7 mouse cellular contexts compared by ENCODE assay signal in the genomic region with DNA sequence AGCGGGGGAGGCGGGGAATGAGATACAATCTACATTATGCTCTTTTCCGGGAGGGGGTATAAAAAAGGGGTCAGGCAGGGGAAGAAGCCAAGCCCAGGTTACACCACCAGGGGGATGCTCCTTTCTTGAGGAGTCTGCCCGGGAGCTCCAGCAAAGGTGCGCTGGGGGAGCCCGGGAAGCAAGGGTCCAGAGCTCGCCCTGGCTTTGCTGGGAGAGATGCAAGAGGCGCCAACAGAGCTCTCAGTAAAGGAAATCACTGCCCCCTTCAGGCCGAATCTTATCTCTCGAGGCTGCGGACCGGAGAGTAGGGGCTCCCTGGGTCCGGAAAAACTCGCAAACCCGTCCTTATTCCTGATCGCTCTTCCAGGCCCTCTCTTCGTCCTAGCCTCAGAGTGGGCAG. TPM values are rescaled to one million over a fixed set of nuclear protein-coding genes. Genes with fewer than 3 reads are reported as not detected.
A peak's percentile ranks its signal among the peaks of the same experiment; 100 is the strongest.
DNase-seq lines count a peak whose midpoint lies in the region; ATAC-seq lines count a peak whose summit lies in the region.

No protein-coding gene starts in this region.

- DNase-seq in Muller cell, postnatal 12 days (ENCODE audit: inconsistent ontology term) = peak; percentile 31
- peak; percentile 94 for DNase-seq in brain, adult 2 months (ENCODE audit: low read depth, low spot score)
- DNase-seq in kidney, adult 18-20 months = peak; percentile 37
- DNase-seq in retina, embryonic 14.5 days (ENCODE audit: low spot score) = peak; percentile 85
- DNase-seq in c-Kit-positive CD71-positive TER-119-positive erythroid progenitor cells, embryonic 14.5 days (ENCODE audit: low spot score) = no peak

- H3K4me2 ChIP-seq in embryonic facial prominence, embryonic 15.5 days (replicated peaks) = peak overlapping the region; percentile 97; the same call in 1 of the 2 replicates
- peak overlapping the region; percentile 94 for H3K4me2 ChIP-seq in limb, embryonic 13.5 days (replicated peaks)

- no peaks in the 10 kb centered on the region for H3K9me3 ChIP-seq in embryonic facial prominence, embryonic 15.5 days (replicated peaks)
- H3K9me3 ChIP-seq in limb, embryonic 13.5 days = no peaks in the 10 kb centered on the region

- H3K36me3 ChIP-seq in embryonic facial prominence, embryonic 15.5 days = no peaks in the 10 kb centered on the region
- H3K36me3 ChIP-seq in limb, embryonic 13.5 days = no peaks in the 10 kb centered on the region

- H3K4me3 ChIP-seq in embryonic facial prominence, embryonic 15.5 days (replicated peaks) = peak overlapping the region; percentile 52; the same call in 1 of the 2 replicates
- no peak overlapping the region for H3K4me3 ChIP-seq in limb, embryonic 13.5 days

- 2% methylated on average over 17 of the region's 17 CpGs for WGBS in embryonic facial prominence, embryonic 15.5 days
- WGBS in limb, embryonic 13.5 days = 3% methylated on average over 17 of the region's 17 CpGs

- no peak overlapping the region for H3K9ac ChIP-seq in embryonic facial prominence, embryonic 15.5 days
- no peak overlapping the region for H3K9ac ChIP-seq in limb, embryonic 13.5 days

- no peak overlapping the region for H3K27ac ChIP-seq in embryonic facial prominence, embryonic 15.5 days (replicated peaks)
- H3K27ac ChIP-seq in limb, embryonic 13.5 days = no peak overlapping the region

- ATAC-seq in embryonic facial prominence, embryonic 15.5 days (ENCODE audit: insufficient number of reproducible peaks, low FRiP score, low TSS enrichment, low read depth) = no peak
- no peak for ATAC-seq in limb, embryonic 13.5 days (ENCODE audit: low FRiP score, low read depth)

- H3K4me1 ChIP-seq in embryonic facial prominence, embryonic 15.5 days = peaks cover 23% of the 10 kb centered on the region
- H3K4me1 ChIP-seq in limb, embryonic 13.5 days = peaks cover 25% of the 10 kb centered on the region

- peaks cover 72% of the 10 kb centered on the region for H3K27me3 ChIP-seq in embryonic facial prominence, embryonic 15.5 days
- H3K27me3 ChIP-seq in limb, embryonic 13.5 days = peaks cover 85% of the 10 kb centered on the region

RNA-seq across cellular contexts. Expression of gene Gabbr2, which starts 1.8 kb away (rescaled TPM):
- polyA plus RNA-seq in embryonic facial prominence, embryonic 15.5 days (2015; fragmentation: Nextera tagmentation; extraction: Ambion mirVana) = 0.27 and 0.30 TPM in 2 replicates
- polyA plus RNA-seq in limb, embryonic 13.5 days (2015; fragmentation: Nextera tagmentation; extraction: Ambion mirVana) = 0.11 and 0.14 TPM in 2 replicates
